In the genomic region with DNA sequence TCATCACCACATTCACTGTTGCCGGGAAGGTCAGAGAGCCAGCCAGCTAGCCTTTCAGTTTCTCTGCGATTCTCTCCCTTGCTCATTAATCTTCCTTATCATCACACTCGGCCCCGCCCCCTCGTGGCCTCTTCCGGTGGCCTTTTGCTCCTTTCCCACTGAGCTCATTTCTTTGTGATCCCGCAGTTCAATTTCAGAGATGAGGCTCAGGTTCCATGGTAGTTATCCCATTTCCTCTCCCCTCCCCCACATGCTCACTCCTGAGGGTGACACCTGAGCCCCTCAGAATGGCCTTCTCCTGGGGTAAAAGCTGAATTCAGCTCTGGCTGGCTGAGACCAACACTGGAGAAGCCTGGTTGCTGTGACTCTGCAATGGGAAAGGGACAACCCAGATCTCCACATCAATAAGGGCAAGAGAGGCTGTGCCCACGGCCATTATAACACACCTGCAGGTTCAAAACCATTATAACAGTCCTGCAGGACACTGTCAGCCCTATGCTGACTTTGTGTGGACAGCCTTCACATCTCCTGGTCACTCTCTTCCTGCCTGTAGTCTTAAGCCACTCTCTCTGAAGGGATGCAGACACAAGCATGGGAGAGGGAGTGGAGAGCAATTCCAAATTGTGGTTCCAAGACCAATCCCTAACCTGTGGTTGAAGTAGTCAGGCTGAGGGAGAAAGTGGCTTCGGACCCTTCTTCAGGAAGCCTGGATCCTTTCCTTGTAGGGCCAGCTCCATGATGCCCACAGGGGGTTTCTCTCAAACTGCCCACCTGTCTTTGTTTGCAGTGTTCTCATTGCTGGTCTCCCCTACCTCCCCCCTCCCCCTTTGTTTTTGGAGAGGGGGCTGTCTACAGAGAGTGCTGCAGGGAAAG, we compare ENCODE assay signal across 7 mouse cellular contexts. TPM values are rescaled to one million over a fixed set of nuclear protein-coding genes. Genes with fewer than 3 reads are reported as not detected.
DNase-seq lines count a peak whose midpoint lies in the region; ATAC-seq and TF ChIP-seq lines count a peak whose summit lies in the region.

No protein-coding gene starts in this region.

- H3K9ac ChIP-seq in hindbrain, embryonic 14.5 days = peak overlapping the region; percentile 32; the same call in 1 of the 2 replicates
- no peak overlapping the region; the same call in 1 of the 2 replicates for H3K9ac ChIP-seq in liver, embryonic 14.5 days (replicated peaks)

- TF ChIP-seq EP300 in liver, embryonic 14.5 days (IDR thresholded peaks at IDR 0.05; ENCODE audit: low read depth) = no peak

- H3K36me3 ChIP-seq in hindbrain, embryonic 14.5 days (replicated peaks; ENCODE audit: control insufficient read depth, insufficient read depth) = no peaks in the 10 kb centered on the region
- H3K36me3 ChIP-seq in liver, embryonic 14.5 days (replicated peaks; ENCODE audit: control insufficient read depth, insufficient read depth, low read depth) = no peaks in the 10 kb centered on the region
- no peaks in the 10 kb centered on the region for H3K36me3 ChIP-seq in small intestine, adult 2 months (ENCODE audit: control insufficient read depth, insufficient read depth, low read length)

- ATAC-seq in hindbrain, embryonic 14.5 days (ENCODE audit: low FRiP score) = no peak
- no peak for ATAC-seq in liver, embryonic 14.5 days (ENCODE audit: insufficient read depth)

- H3K27ac ChIP-seq in bone marrow macrophage, adult 2 months (ENCODE audit: insufficient read depth, low read depth, low read length) = no peak overlapping the region
- peak overlapping the region; percentile 78 for H3K27ac ChIP-seq in hindbrain, embryonic 14.5 days
- no peak overlapping the region for H3K27ac ChIP-seq in liver, embryonic 14.5 days
- H3K27ac ChIP-seq in small intestine, adult 2 months (ENCODE audit: insufficient read depth, low read depth, low read length) = peak overlapping the region; percentile 88

- peak; percentile 60 for DNase-seq in Muller cell, postnatal 12 days (ENCODE audit: inconsistent ontology term)
- no peak for DNase-seq in hindbrain, embryonic 14.5 days (ENCODE audit: low spot score)
- DNase-seq in liver, embryonic 14.5 days (ENCODE audit: low read depth in 3 of 3, low spot score in 3 of 3) = no peak
- DNase-seq in left cerebral cortex, adult 9 months (ENCODE audit: low spot score in 2 of 2) = no peak
- DNase-seq in ovary, adult 18-20 months (ENCODE audit: low spot score) = no peak

- peaks cover 58% of the 10 kb centered on the region for H3K4me1 ChIP-seq in bone marrow macrophage, adult 2 months (ENCODE audit: control insufficient read depth, insufficient read depth, low read length)
- H3K4me1 ChIP-seq in hindbrain, embryonic 14.5 days (replicated peaks; ENCODE audit: control insufficient read depth, insufficient read depth, low read length) = peaks cover 47% of the 10 kb centered on the region
- H3K4me1 ChIP-seq in liver, embryonic 14.5 days (replicated peaks; ENCODE audit: control insufficient read depth in 2 of 2, insufficient read depth in 2 of 2, low read length in 1 of 2) = peaks cover 10 to 23% of the 10 kb centered on the region in 2 experiments
- H3K4me1 ChIP-seq in small intestine, adult 2 months (ENCODE audit: control insufficient read depth, insufficient read depth, insufficient read length, low read length) = peaks cover 27% of the 10 kb centered on the region; the same call in 1 of the 2 replicates

- H3K9me3 ChIP-seq in hindbrain, embryonic 14.5 days (ENCODE audit: control insufficient read depth, low read length) = no peaks in the 10 kb centered on the region
- H3K9me3 ChIP-seq in liver, embryonic 14.5 days (ENCODE audit: control insufficient read depth, low read length) = no peaks in the 10 kb centered on the region

- H3K27me3 ChIP-seq in hindbrain, embryonic 14.5 days (ENCODE audit: control insufficient read depth, insufficient read depth, low read length) = no peaks in the 10 kb centered on the region
- H3K27me3 ChIP-seq in liver, embryonic 14.5 days (ENCODE audit: control insufficient read depth, insufficient read depth, low read length) = no peaks in the 10 kb centered on the region
- no peaks in the 10 kb centered on the region for H3K27me3 ChIP-seq in small intestine, adult 2 months (ENCODE audit: control insufficient read depth, insufficient read depth, low read length)

- peak overlapping the region; percentile 36; the same call in 1 of the 2 replicates for H3K4me2 ChIP-seq in hindbrain, embryonic 14.5 days (replicated peaks)
- peak overlapping the region; percentile 56 for H3K4me2 ChIP-seq in liver, embryonic 14.5 days (ENCODE audit: low read depth)

- 2% methylated on average over 9 of the region's 9 CpGs for WGBS in hindbrain, embryonic 14.5 days
- WGBS in liver, embryonic 14.5 days (ENCODE audit: insufficient replicate concordance) = 5% methylated on average over 9 of the region's 9 CpGs
- WGBS in small intestine, adult 2 months = 12% methylated on average over 9 of the region's 9 CpGs

- no peak for TF ChIP-seq POLR2A in bone marrow macrophage, adult 2 months (IDR thresholded peaks at IDR 0.05; ENCODE audit: borderline replicate concordance, low read depth, low read length)
- TF ChIP-seq POLR2A in small intestine, adult 2 months (IDR thresholded peaks at IDR 0.05; ENCODE audit: low read depth, low read length) = 0 out of 2 replicates have a peak, but pooled peaks have one; percentile 26

- H3K4me3 ChIP-seq in bone marrow macrophage, adult 2 months (ENCODE audit: insufficient read depth, low read length) = 0 out of 2 replicates have a peak overlapping the region, but pooled peaks have one; percentile 7
- H3K4me3 ChIP-seq in hindbrain, embryonic 14.5 days (replicated peaks; ENCODE audit: low read length) = no peak overlapping the region
- H3K4me3 ChIP-seq in liver, embryonic 14.5 days (ENCODE audit: insufficient read depth in 1 of 2, low read depth in 2 of 2, low read length in 2 of 2) = no peak overlapping the region
- H3K4me3 ChIP-seq in small intestine, adult 2 months (ENCODE audit: low read depth, low read length) = no peak overlapping the region

- no peak for TF ChIP-seq CTCF in bone marrow macrophage, adult 2 months (IDR thresholded peaks at IDR 0.05; ENCODE audit: low read depth, low read length)
- peak; percentile 31; the same call in 1 of the 2 replicates for TF ChIP-seq CTCF in liver, embryonic 14.5 days (IDR thresholded peaks at IDR 0.05; ENCODE audit: low read depth)
- no peak; the same call in 1 of the 2 replicates for TF ChIP-seq CTCF in small intestine, adult 2 months (IDR thresholded peaks at IDR 0.05; ENCODE audit: extremely low read depth, insufficient read length, insufficient replicate concordance, low read depth, low read length)

RNA-seq across cellular contexts. Expression of gene Lrrc75a, which starts 18.7 kb away (rescaled TPM):
- polyA plus RNA-seq in bone marrow macrophage, adult 2 months (2012; ENCODE audit: insufficient read depth, insufficient read length, missing spikeins) = 10.0 and 10.1 TPM in 2 replicates
- polyA plus RNA-seq in hindbrain, embryonic 14.5 days (2014; fragmentation: Nextera tagmentation; extraction: Ambion mirVana) = 10.5 and 12.6 TPM in 2 replicates
- 0.93 and 1.1 TPM in 2 replicates for polyA plus RNA-seq in liver, embryonic 14.5 days (2012; rRNA removed)
- polyA plus RNA-seq in liver, embryonic 14.5 days (2014; fragmentation: Nextera tagmentation; extraction: Ambion mirVana) = 0.99 and 1.3 TPM in 2 replicates
- polyA plus RNA-seq in small intestine, adult 2 months (2012; rRNA removed) = 40.6 and 109 TPM in 2 replicates

RNA-seq across cellular contexts. Expression of gene Mmgt2, which starts 18.9 kb away (rescaled TPM):
- polyA plus RNA-seq in bone marrow macrophage, adult 2 months (2012; ENCODE audit: insufficient read depth, insufficient read length, missing spikeins) = 31.1 and 40.5 TPM in 2 replicates
- polyA plus RNA-seq in hindbrain, embryonic 14.5 days (2014; fragmentation: Nextera tagmentation; extraction: Ambion mirVana) = 21.0 and 33.4 TPM in 2 replicates
- polyA plus RNA-seq in liver, embryonic 14.5 days (2012; rRNA removed) = 8.1 and 8.9 TPM in 2 replicates
- 8.8 and 8.9 TPM in 2 replicates for polyA plus RNA-seq in liver, embryonic 14.5 days (2014; fragmentation: Nextera tagmentation; extraction: Ambion mirVana)
- 20.0 and 26.4 TPM in 2 replicates for polyA plus RNA-seq in small intestine, adult 2 months (2012; rRNA removed)

RNA-seq across cellular contexts. Expression of gene Trpv2, which starts 55.3 kb away (rescaled TPM):
- 107 and 114 TPM in 2 replicates for polyA plus RNA-seq in bone marrow macrophage, adult 2 months (2012; ENCODE audit: insufficient read depth, insufficient read length, missing spikeins)
- polyA plus RNA-seq in hindbrain, embryonic 14.5 days (2014; fragmentation: Nextera tagmentation; extraction: Ambion mirVana) = 22.6 and 28.2 TPM in 2 replicates
- polyA plus RNA-seq in liver, embryonic 14.5 days (2012; rRNA removed) = 3.5 and 4.2 TPM in 2 replicates
- 4.6 and 4.8 TPM in 2 replicates for polyA plus RNA-seq in liver, embryonic 14.5 days (2014; fragmentation: Nextera tagmentation; extraction: Ambion mirVana)
- 4.0 and 4.7 TPM in 2 replicates for polyA plus RNA-seq in small intestine, adult 2 months (2012; rRNA removed)

Comparison
In these comparisons a context has a peak if more than half of its experiments do, and no peak if none do; other contexts are left out.
1. H3K27ac ChIP-seq: peak in hindbrain, embryonic 14.5 days (single experiment) and small intestine, adult 2 months (single experiment); none in bone marrow macrophage, adult 2 months (single experiment) and liver, embryonic 14.5 days (single experiment).